In genomic region chr15:101976641-101977040, GRCm38 (mm10) we compare ENCODE assay signal across 8 mouse cellular contexts. TPM values are rescaled to one million over a fixed set of nuclear protein-coding genes. Genes with fewer than 3 reads are reported as not detected.
DNase-seq lines count a peak whose midpoint lies in the region; ATAC-seq lines count a peak whose summit lies in the region.

No protein-coding gene starts in this region.

- H3K27me3 ChIP-seq in hindbrain, embryonic 11.5 days (ENCODE audit: control insufficient read depth, insufficient read depth, low read length) = no peaks in the 10 kb centered on the region
- H3K27me3 ChIP-seq in liver, embryonic 11.5 days (replicated peaks; ENCODE audit: control insufficient read depth, insufficient read depth, low read length) = no peaks in the 10 kb centered on the region; the same call in none of the 2 replicates

- no peaks in the 10 kb centered on the region for H3K36me3 ChIP-seq in hindbrain, embryonic 11.5 days (ENCODE audit: control insufficient read depth, insufficient read depth, low read length)
- H3K36me3 ChIP-seq in liver, embryonic 11.5 days (ENCODE audit: control insufficient read depth, insufficient read depth, low read length) = no peaks in the 10 kb centered on the region

- H3K27ac ChIP-seq in hindbrain, embryonic 11.5 days (ENCODE audit: low read depth, low read length) = no peak overlapping the region
- H3K27ac ChIP-seq in liver, embryonic 11.5 days (ENCODE audit: low read depth, low read length) = peak overlapping the region; percentile 73

- peak overlapping the region; percentile 85; the same call in 1 of the 2 replicates for H3K4me2 ChIP-seq in hindbrain, embryonic 11.5 days (replicated peaks; ENCODE audit: low read depth, low read length)
- peak overlapping the region; percentile 85 for H3K4me2 ChIP-seq in liver, embryonic 11.5 days

- no peaks in the 10 kb centered on the region; the same call in none of the 2 replicates for H3K4me1 ChIP-seq in hindbrain, embryonic 11.5 days (replicated peaks; ENCODE audit: control insufficient read depth, insufficient read depth, low read length)
- peaks cover 26% of the 10 kb centered on the region for H3K4me1 ChIP-seq in liver, embryonic 11.5 days (replicated peaks; ENCODE audit: control insufficient read depth, insufficient read depth, low read length)

- no peak for ATAC-seq in hindbrain, embryonic 11.5 days (ENCODE audit: low FRiP score)
- no peak for ATAC-seq in liver, embryonic 11.5 days (replicated peaks; ENCODE audit: low FRiP score)
- no peak for ATAC-seq in granulocyte monocyte progenitor cell, adult 5-6 weeks (replicated peaks; ENCODE audit: poor library complexity, severe bottlenecking)

- WGBS in hindbrain, embryonic 11.5 days = 62% methylated on average over 3 of the region's 3 CpGs
- 54% methylated on average over 3 of the region's 3 CpGs for WGBS in liver, embryonic 11.5 days

- DNase-seq in adrenal gland, adult 2 months = peak; percentile 66
- DNase-seq in adrenal gland, postnatal 25 days = no peak
- DNase-seq in NIH3T3 (ENCODE audit: low read depth) = peak; percentile 30
- DNase-seq in hindbrain, embryonic 11.5 days (ENCODE audit: low spot score) = no peak
- no peak for DNase-seq in liver, embryonic 11.5 days (ENCODE audit: low spot score)
- no peak for DNase-seq in natural killer cell, adult 2 months (ENCODE audit: low spot score in 2 of 2)
- DNase-seq in thymus, postnatal 4 days = no peak

- H3K9ac ChIP-seq in hindbrain, embryonic 11.5 days (ENCODE audit: low read depth, low read length) = peak overlapping the region; percentile 64
- peak overlapping the region; percentile 78 for H3K9ac ChIP-seq in liver, embryonic 11.5 days (ENCODE audit: low read depth, low read length)

- H3K4me3 ChIP-seq in hindbrain, embryonic 11.5 days (ENCODE audit: low read depth, low read length) = no peak overlapping the region; the same call in 1 of the 2 replicates
- peak overlapping the region; percentile 44; the same call in 1 of the 2 replicates for H3K4me3 ChIP-seq in liver, embryonic 11.5 days (ENCODE audit: low read depth, low read length)

- H3K9me3 ChIP-seq in hindbrain, embryonic 11.5 days (ENCODE audit: control insufficient read depth, low read length) = no peaks in the 10 kb centered on the region
- H3K9me3 ChIP-seq in liver, embryonic 11.5 days (ENCODE audit: control insufficient read depth, low read length) = no peaks in the 10 kb centered on the region

RNA-seq across cellular contexts. Expression of gene Krt78, which starts 22.6 kb away (rescaled TPM):
- total RNA-seq in adrenal gland, adult 2 months (2021) = not detected
- not detected in 2 replicates for polyA plus RNA-seq in adrenal gland, adult 2 months (2012; rRNA removed)
- total RNA-seq in adrenal gland, postnatal 25 days (2021) = not detected in 2 replicates
- 0.11 TPM in 1 of 2 replicates, not detected in the other for polyA plus RNA-seq in hindbrain, embryonic 11.5 days (2014; fragmentation: Nextera tagmentation; extraction: Ambion mirVana)
- polyA plus RNA-seq in liver, embryonic 11.5 days (2014; fragmentation: Nextera tagmentation; extraction: Ambion mirVana) = not detected in 2 replicates
- not detected in 2 replicates for total RNA-seq in granulocyte monocyte progenitor cell, adult 5-6 weeks (2014; fragmentation: Nextera tagmentation)
- not detected in 2 replicates for total RNA-seq in granulocyte monocyte progenitor cell, adult 5-6 weeks (2017)

RNA-seq across cellular contexts. Expression of gene Krt8, which starts 27.6 kb away (rescaled TPM):
- total RNA-seq in adrenal gland, adult 2 months (2021) = 1 to 10 TPM; 1.7 TPM
- 0.62 and 1.1 TPM in 2 replicates for polyA plus RNA-seq in adrenal gland, adult 2 months (2012; rRNA removed)
- total RNA-seq in adrenal gland, postnatal 25 days (2021) = 0.36 and 1.00 TPM in 2 replicates
- 22.4 and 27.8 TPM in 2 replicates for polyA plus RNA-seq in hindbrain, embryonic 11.5 days (2014; fragmentation: Nextera tagmentation; extraction: Ambion mirVana)
- 103 TPM in 2 replicates for polyA plus RNA-seq in liver, embryonic 11.5 days (2014; fragmentation: Nextera tagmentation; extraction: Ambion mirVana)
- 0.30 TPM in 1 of 2 replicates, not detected in the other for total RNA-seq in granulocyte monocyte progenitor cell, adult 5-6 weeks (2014; fragmentation: Nextera tagmentation)
- 0.31 and 0.60 TPM in 2 replicates for total RNA-seq in granulocyte monocyte progenitor cell, adult 5-6 weeks (2017)

RNA-seq across cellular contexts. Expression of gene Krt79, which starts 36.5 kb away (rescaled TPM):
- 1 to 10 TPM; 1.1 to 2.3 TPM for total RNA-seq in adrenal gland, adult 2 months (2021)
- polyA plus RNA-seq in adrenal gland, adult 2 months (2012; rRNA removed) = 0.26 and 1.8 TPM in 2 replicates
- total RNA-seq in adrenal gland, postnatal 25 days (2021) = 0.57 and 0.76 TPM in 2 replicates
- 0.27 TPM in 1 of 2 replicates, not detected in the other for polyA plus RNA-seq in hindbrain, embryonic 11.5 days (2014; fragmentation: Nextera tagmentation; extraction: Ambion mirVana)
- 0.08 TPM in 1 of 2 replicates, not detected in the other for polyA plus RNA-seq in liver, embryonic 11.5 days (2014; fragmentation: Nextera tagmentation; extraction: Ambion mirVana)
- not detected in 2 replicates for total RNA-seq in granulocyte monocyte progenitor cell, adult 5-6 weeks (2014; fragmentation: Nextera tagmentation)
- not detected in 2 replicates for total RNA-seq in granulocyte monocyte progenitor cell, adult 5-6 weeks (2017)

RNA-seq across cellular contexts. Expression of gene Krt18, which starts 51.3 kb away (rescaled TPM):
- 1 to 10 TPM; 1.6 to 2.5 TPM for total RNA-seq in adrenal gland, adult 2 months (2021)
- polyA plus RNA-seq in adrenal gland, adult 2 months (2012; rRNA removed) = 0.61 and 1.1 TPM in 2 replicates
- total RNA-seq in adrenal gland, postnatal 25 days (2021) = 1.5 and 1.8 TPM in 2 replicates
- 20.5 and 22.7 TPM in 2 replicates for polyA plus RNA-seq in hindbrain, embryonic 11.5 days (2014; fragmentation: Nextera tagmentation; extraction: Ambion mirVana)
- 110 and 113 TPM in 2 replicates for polyA plus RNA-seq in liver, embryonic 11.5 days (2014; fragmentation: Nextera tagmentation; extraction: Ambion mirVana)
- 11.4 and 20.2 TPM in 2 replicates for total RNA-seq in granulocyte monocyte progenitor cell, adult 5-6 weeks (2014; fragmentation: Nextera tagmentation)
- total RNA-seq in granulocyte monocyte progenitor cell, adult 5-6 weeks (2017) = 12.4 and 24.9 TPM in 2 replicates

RNA-seq across cellular contexts. Expression of gene Krt4, which starts 52.1 kb away (rescaled TPM):
- not detected for total RNA-seq in adrenal gland, adult 2 months (2021)
- 0.08 and 0.33 TPM in 2 replicates for polyA plus RNA-seq in adrenal gland, adult 2 months (2012; rRNA removed)
- total RNA-seq in adrenal gland, postnatal 25 days (2021) = not detected in 2 replicates
- polyA plus RNA-seq in hindbrain, embryonic 11.5 days (2014; fragmentation: Nextera tagmentation; extraction: Ambion mirVana) = not detected in 2 replicates
- not detected in 2 replicates for polyA plus RNA-seq in liver, embryonic 11.5 days (2014; fragmentation: Nextera tagmentation; extraction: Ambion mirVana)
- total RNA-seq in granulocyte monocyte progenitor cell, adult 5-6 weeks (2014; fragmentation: Nextera tagmentation) = not detected in 2 replicates
- not detected in 2 replicates for total RNA-seq in granulocyte monocyte progenitor cell, adult 5-6 weeks (2017)

Comparison
In these comparisons a context has a peak if more than half of its experiments do, and no peak if none do; other contexts are left out.
1. DNase-seq: peak in adrenal gland, adult 2 months (single experiment) and NIH3T3 (single experiment); none in adrenal gland, postnatal 25 days (single experiment), hindbrain, embryonic 11.5 days (single experiment), liver, embryonic 11.5 days (single experiment), natural killer cell, adult 2 months (0 of 2) and thymus, postnatal 4 days (single experiment).